Mouse (Mus musculus) E14TG2a.4 (cell line): ENCODE results near the gene Bpgm.

Experiments used
- CTCF ChIP-seq: conservative IDR thresholded peaks from 2 replicates; pipeline ENCODE4 v1.5.1; 2014; ENCODE audit warnings: low read length
- NANOG ChIP-seq: IDR thresholded peaks from 2 replicates; pipeline ENCODE4 v1.6.1; 2014; ENCODE audit warnings: borderline replicate concordance, low read length, mixed read lengths
- POU5F1 ChIP-seq: IDR thresholded peaks from 2 replicates; pipeline ENCODE4 v1.6.1; 2014; ENCODE audit warnings: low read length, borderline replicate concordance

- TF ChIP-seq CTCF: no peak
- no peak for TF ChIP-seq NANOG
- no peak for TF ChIP-seq POU5F1
These were observed 3.5 kb downstream of the Bpgm start for GRCm38 (mm10) chr6:34479531-34479930.
